In genomic region chr7:103942730-103943129, GRCm38 (mm10) we compare ENCODE assay signal across 9 mouse cellular contexts. TPM values are rescaled to one million over a fixed set of nuclear protein-coding genes. Genes with fewer than 3 reads are reported as not detected.
A peak's percentile ranks its signal among the peaks of the same experiment; 100 is the strongest.
DNase-seq lines count a peak whose midpoint lies in the region; ATAC-seq and TF ChIP-seq lines count a peak whose summit lies in the region.
"Had no signal": no experiment of that assay in that cellular context is flagged by ENCODE, and none has a peak within 500 bp of the region (broad histone marks: within the 10 kb centered on the region; RNA-seq: fewer than 3 reads in every experiment).

No protein-coding gene starts in this region.

- dilution Hi-C loops in CH12.LX (cut with MboI; ENCODE audit: extremely low pct_ligation_motif_present, extremely low pct_unique_long_range_greater_than_20kb, low sequenced_read_pairs), result no loop called here

- intact Hi-C loops in heart, postnatal 10 days (cut with DNase I), result loop anchor here (1.0 to 5.0 kb wide), 2 partner anchors 149 to 1435 kb away; no protein-coding TSS in a partner anchor

- no peak overlapping the region for H3K4me3 ChIP-seq in kidney, embryonic 15.5 days (replicated peaks)
- H3K4me3 ChIP-seq in CH12.LX (replicated peaks in 1 of 3; ENCODE audit: low read depth in 2 of 3, low read length in 2 of 3, poor library complexity in 1 of 3), result no peak overlapping the region
- no peak overlapping the region for H3K4me3 ChIP-seq in liver, embryonic 13.5 days (replicated peaks)
- no peak overlapping the region for H3K4me3 ChIP-seq in small intestine, adult 2 months (ENCODE audit: low read depth, low read length)
- H3K4me3 ChIP-seq: heart, embryonic 13.5 days had no signal

- H3K9ac ChIP-seq in kidney, embryonic 15.5 days, result no peak overlapping the region
- H3K9ac ChIP-seq in CH12.LX (ENCODE audit: insufficient read depth, low read depth), result no peak overlapping the region
- H3K9ac ChIP-seq in liver, embryonic 13.5 days, result peak overlapping the region; percentile 67
- H3K9ac ChIP-seq: heart, embryonic 13.5 days had no signal

- H3K4me2 ChIP-seq in kidney, embryonic 15.5 days, result no peak overlapping the region
- H3K4me2 ChIP-seq in CH12.LX (ENCODE audit: insufficient read depth, low read depth, poor library complexity, severe bottlenecking), result no peak overlapping the region
- peak overlapping the region; percentile 20 for H3K4me2 ChIP-seq in liver, embryonic 13.5 days
- H3K4me2 ChIP-seq: heart, embryonic 13.5 days had no signal

- in situ Hi-C loops in CH12.LX (cut with MboI; ENCODE audit: low pct_ligation_motif_present, low pct_unique_long_range_greater_than_20kb, low sequenced_read_pairs), result no loop called here

- H3K9me3 ChIP-seq in kidney, embryonic 15.5 days (replicated peaks), result no peaks in the 10 kb centered on the region
- no peaks in the 10 kb centered on the region for H3K9me3 ChIP-seq in CH12.LX (replicated peaks; ENCODE audit: low read length)
- no peaks in the 10 kb centered on the region for H3K9me3 ChIP-seq in liver, embryonic 13.5 days (replicated peaks)
- H3K9me3 ChIP-seq: heart, embryonic 13.5 days had no signal

- no peak for TF ChIP-seq POLR2A in CH12.LX (IDR thresholded peaks at IDR 0.05; ENCODE audit: low read depth, low read length)
- TF ChIP-seq POLR2A in small intestine, adult 2 months (IDR thresholded peaks at IDR 0.05; ENCODE audit: low read depth, low read length), result no peak

- H3K4me1 ChIP-seq in kidney, embryonic 15.5 days, result no peaks in the 10 kb centered on the region
- no peaks in the 10 kb centered on the region for H3K4me1 ChIP-seq in CH12.LX (ENCODE audit: control insufficient read depth in 1 of 2, insufficient read depth in 2 of 2)
- peaks cover 7% of the 10 kb centered on the region for H3K4me1 ChIP-seq in liver, embryonic 13.5 days (replicated peaks)
- H3K4me1 ChIP-seq in small intestine, adult 2 months (ENCODE audit: control insufficient read depth, insufficient read depth, insufficient read length, low read length), result no peaks in the 10 kb centered on the region
- H3K4me1 ChIP-seq: heart, embryonic 13.5 days had no signal

- H3K27me3 ChIP-seq in kidney, embryonic 15.5 days, result no peaks in the 10 kb centered on the region
- H3K27me3 ChIP-seq in CH12.LX (replicated peaks), result no peaks in the 10 kb centered on the region
- peaks cover 4% of the 10 kb centered on the region; the same call in 1 of the 2 replicates for H3K27me3 ChIP-seq in liver, embryonic 13.5 days
- no peaks in the 10 kb centered on the region for H3K27me3 ChIP-seq in small intestine, adult 2 months (ENCODE audit: control insufficient read depth, insufficient read depth, low read length)
- H3K27me3 ChIP-seq: heart, embryonic 13.5 days had no signal

- H3K79me2 ChIP-seq in CH12.LX (replicated peaks; ENCODE audit: control insufficient read depth, extremely low read depth, insufficient read depth, poor library complexity, severe bottlenecking), result no peaks in the 10 kb centered on the region

- peak; percentile 77 to 80 for TF ChIP-seq CTCF in CH12.LX (conservative IDR thresholded peaks at IDR 0.05 in 1 of 2, IDR thresholded peaks at IDR 0.05 in 1 of 2; ENCODE audit: low read depth in 2 of 2, low read length in 2 of 2)
- peak; percentile 53; the same call in 1 of the 2 replicates for TF ChIP-seq CTCF in small intestine, adult 2 months (IDR thresholded peaks at IDR 0.05; ENCODE audit: extremely low read depth, insufficient read length, insufficient replicate concordance, low read depth, low read length)

- TF ChIP-seq EP300 in CH12.LX (IDR thresholded peaks at IDR 0.05; ENCODE audit: low read length), result no peak

- H3K36me3 ChIP-seq in kidney, embryonic 15.5 days, result no peaks in the 10 kb centered on the region
- H3K36me3 ChIP-seq in CH12.LX (replicated peaks in 1 of 2; ENCODE audit: control insufficient read depth in 1 of 2, insufficient read depth in 1 of 2, low read length in 1 of 2), result no peaks in the 10 kb centered on the region
- H3K36me3 ChIP-seq in liver, embryonic 13.5 days, result no peaks in the 10 kb centered on the region
- no peaks in the 10 kb centered on the region for H3K36me3 ChIP-seq in small intestine, adult 2 months (ENCODE audit: control insufficient read depth, insufficient read depth, low read length)
- H3K36me3 ChIP-seq: heart, embryonic 13.5 days had no signal

- DNase-seq in kidney, adult 8-10 months, result peak; percentile 2 to 36
- DNase-seq in CH12.LX (ENCODE audit: extremely low read depth), result peak; percentile 73
- DNase-seq in adrenal gland, postnatal 10 days, result peak; percentile 43
- peak; percentile 42 to 55 for DNase-seq in heart, postnatal 10 days
- DNase-seq in liver, embryonic 13.5 days, result peak; percentile 65
- no peak for DNase-seq in cerebellum, adult 11-12 months

- H3K27ac ChIP-seq in kidney, embryonic 15.5 days, result no peak overlapping the region
- H3K27ac ChIP-seq in CH12.LX (ENCODE audit: insufficient read depth, low read depth), result no peak overlapping the region
- H3K27ac ChIP-seq in liver, embryonic 13.5 days, result peak overlapping the region; percentile 83
- H3K27ac ChIP-seq in small intestine, adult 2 months (ENCODE audit: insufficient read depth, low read depth, low read length), result no peak overlapping the region
- H3K27ac ChIP-seq: heart, embryonic 13.5 days had no signal

- no peak for ATAC-seq in kidney, embryonic 15.5 days (replicated peaks; ENCODE audit: low FRiP score)
- peak; percentile 80 for ATAC-seq in liver, embryonic 13.5 days (ENCODE audit: low read depth)

- TF ChIP-seq RAD21 in CH12.LX (IDR thresholded peaks at IDR 0.05; ENCODE audit: low read depth, low read length), result peak; percentile 68

- WGBS in kidney, embryonic 15.5 days, result 35% methylated on average over 2 of the region's 2 CpGs
- 11% methylated on average over 2 of the region's 2 CpGs for WGBS in liver, embryonic 13.5 days (ENCODE audit: insufficient replicate concordance)
- WGBS in small intestine, adult 2 months, result 16% methylated on average over 2 of the region's 2 CpGs

TF ChIP-seq in CH12.LX, 34 proteins besides CTCF, POLR2A, EP300 and RAD21:
- TF ChIP-seq SMC3 (IDR thresholded peaks at IDR 0.05; ENCODE audit: low read depth, low read length), result peak; percentile 65
- TF ChIP-seq MAFK (IDR thresholded peaks at IDR 0.05; ENCODE audit: insufficient replicate concordance, low read length), result no peak

RNA-seq across cellular contexts. Expression of gene Olfr633, which starts 1.5 kb away (rescaled TPM):
- polyA plus RNA-seq in kidney, embryonic 15.5 days (2015; fragmentation: Nextera tagmentation; extraction: Ambion mirVana), result not detected in 2 replicates
- not detected in 2 replicates for total RNA-seq in CH12.LX (2012; rRNA removed)
- total RNA-seq in CH12.LX (2014; rRNA removed), result not detected in 2 replicates
- not detected in 2 replicates for polyA plus RNA-seq in CH12.LX (2012; ENCODE audit: insufficient read length, low read depth)
- not detected for total RNA-seq in adrenal gland, postnatal 10 days (2021)
- not detected for total RNA-seq in heart, postnatal 10 days (2021)
- not detected in 2 replicates for polyA plus RNA-seq in liver, embryonic 13.5 days (2015; fragmentation: Nextera tagmentation; extraction: Ambion mirVana)
- polyA plus RNA-seq in small intestine, adult 2 months (2012; rRNA removed), result not detected in 2 replicates
- polyA plus RNA-seq: heart, embryonic 13.5 days had no signal

RNA-seq across cellular contexts. Expression of gene Olfr632, which starts 8.6 kb away (rescaled TPM):
- not detected in 2 replicates for polyA plus RNA-seq in kidney, embryonic 15.5 days (2015; fragmentation: Nextera tagmentation; extraction: Ambion mirVana)
- not detected in 2 replicates for total RNA-seq in CH12.LX (2012; rRNA removed)
- not detected in 2 replicates for total RNA-seq in CH12.LX (2014; rRNA removed)
- not detected in 2 replicates for polyA plus RNA-seq in CH12.LX (2012; ENCODE audit: insufficient read length, low read depth)
- not detected for total RNA-seq in adrenal gland, postnatal 10 days (2021)
- total RNA-seq in heart, postnatal 10 days (2021), result not detected
- polyA plus RNA-seq in liver, embryonic 13.5 days (2015; fragmentation: Nextera tagmentation; extraction: Ambion mirVana), result 0.21 and 0.33 TPM in 2 replicates
- not detected in 2 replicates for polyA plus RNA-seq in small intestine, adult 2 months (2012; rRNA removed)
- polyA plus RNA-seq: heart, embryonic 13.5 days had no signal

RNA-seq across cellular contexts. Expression of gene Olfr631, which starts 14.1 kb away (rescaled TPM):
- not detected in 2 replicates for polyA plus RNA-seq in kidney, embryonic 15.5 days (2015; fragmentation: Nextera tagmentation; extraction: Ambion mirVana)
- total RNA-seq in CH12.LX (2012; rRNA removed), result not detected in 2 replicates
- total RNA-seq in CH12.LX (2014; rRNA removed), result not detected in 2 replicates
- polyA plus RNA-seq in CH12.LX (2012; ENCODE audit: insufficient read length, low read depth), result not detected in 2 replicates
- total RNA-seq in adrenal gland, postnatal 10 days (2021), result not detected
- total RNA-seq in heart, postnatal 10 days (2021), result not detected
- 0.12 TPM in 1 of 2 replicates, not detected in the other for polyA plus RNA-seq in liver, embryonic 13.5 days (2015; fragmentation: Nextera tagmentation; extraction: Ambion mirVana)
- not detected in 2 replicates for polyA plus RNA-seq in small intestine, adult 2 months (2012; rRNA removed)
- polyA plus RNA-seq: heart, embryonic 13.5 days had no signal

RNA-seq across cellular contexts. Expression of gene Olfr635, which starts 28.2 kb away (rescaled TPM):
- not detected in 2 replicates for polyA plus RNA-seq in kidney, embryonic 15.5 days (2015; fragmentation: Nextera tagmentation; extraction: Ambion mirVana)
- not detected in 2 replicates for total RNA-seq in CH12.LX (2012; rRNA removed)
- total RNA-seq in CH12.LX (2014; rRNA removed), result not detected in 2 replicates
- 0.03 TPM in 1 of 2 replicates, not detected in the other for polyA plus RNA-seq in CH12.LX (2012; ENCODE audit: insufficient read length, low read depth)
- not detected for total RNA-seq in adrenal gland, postnatal 10 days (2021)
- not detected for total RNA-seq in heart, postnatal 10 days (2021)
- polyA plus RNA-seq in liver, embryonic 13.5 days (2015; fragmentation: Nextera tagmentation; extraction: Ambion mirVana), result not detected in 2 replicates
- polyA plus RNA-seq in small intestine, adult 2 months (2012; rRNA removed), result not detected in 2 replicates
- polyA plus RNA-seq: heart, embryonic 13.5 days had no signal

RNA-seq across cellular contexts. Expression of gene Olfr65, which starts 39.4 kb away (rescaled TPM):
- not detected in 2 replicates for polyA plus RNA-seq in kidney, embryonic 15.5 days (2015; fragmentation: Nextera tagmentation; extraction: Ambion mirVana)
- not detected in 2 replicates for total RNA-seq in CH12.LX (2012; rRNA removed)
- total RNA-seq in CH12.LX (2014; rRNA removed), result not detected in 2 replicates
- not detected in 2 replicates for polyA plus RNA-seq in CH12.LX (2012; ENCODE audit: insufficient read length, low read depth)
- not detected for total RNA-seq in adrenal gland, postnatal 10 days (2021)
- total RNA-seq in heart, postnatal 10 days (2021), result not detected
- polyA plus RNA-seq in liver, embryonic 13.5 days (2015; fragmentation: Nextera tagmentation; extraction: Ambion mirVana), result not detected in 2 replicates
- polyA plus RNA-seq in small intestine, adult 2 months (2012; rRNA removed), result not detected in 2 replicates
- polyA plus RNA-seq: heart, embryonic 13.5 days had no signal
